Comparison of ENCODE assay signal across 9 mouse cellular contexts in genomic region chr7:104501589-104502371, GRCm38 (mm10). TPM values are rescaled to one million over a fixed set of nuclear protein-coding genes. Genes with fewer than 3 reads are reported as not detected.
DNase-seq lines count a peak whose midpoint lies in the region; ATAC-seq and TF ChIP-seq lines count a peak whose summit lies in the region.
"Had no signal": no experiment of that assay in that cellular context is flagged by ENCODE, and none has a peak within 500 bp of the region (broad histone marks: within the 10 kb centered on the region; RNA-seq: fewer than 3 reads in every experiment).

No protein-coding gene starts in this region.

- no peak for TF ChIP-seq CTCF in heart, postnatal 0 days (IDR thresholded peaks at IDR 0.05; ENCODE audit: low read depth)

- no peaks in the 10 kb centered on the region for H3K36me3 ChIP-seq in heart, postnatal 0 days (replicated peaks; ENCODE audit: control insufficient read depth, insufficient read depth, low read length)
- H3K36me3 ChIP-seq in liver, embryonic 11.5 days (ENCODE audit: control insufficient read depth, insufficient read depth, low read length): no peaks in the 10 kb centered on the region
- no peaks in the 10 kb centered on the region for H3K36me3 ChIP-seq in neural tube, embryonic 14.5 days (ENCODE audit: control insufficient read depth, insufficient read depth, low read length)

- no peak overlapping the region for H3K27ac ChIP-seq in brown adipose tissue, adult 24 weeks (replicated peaks; ENCODE audit: low read depth, low read length)
- H3K27ac ChIP-seq in heart, postnatal 0 days (ENCODE audit: low read depth): peak overlapping the region; percentile 43; the same call in 1 of the 2 replicates
- no peak overlapping the region for H3K27ac ChIP-seq in liver, embryonic 11.5 days (ENCODE audit: low read depth, low read length)
- no peak overlapping the region for H3K27ac ChIP-seq in neural tube, embryonic 14.5 days (ENCODE audit: low read depth, low read length)

- H3K4me1 ChIP-seq in brown adipose tissue, adult 24 weeks (ENCODE audit: control insufficient read depth, insufficient read depth, insufficient read length, low read length): no peaks in the 10 kb centered on the region
- H3K4me1 ChIP-seq in heart, postnatal 0 days (ENCODE audit: control insufficient read depth, insufficient read depth): no peaks in the 10 kb centered on the region
- no peaks in the 10 kb centered on the region for H3K4me1 ChIP-seq in liver, embryonic 11.5 days (replicated peaks; ENCODE audit: control insufficient read depth, insufficient read depth, low read length)
- H3K4me1 ChIP-seq in neural tube, embryonic 14.5 days (ENCODE audit: control insufficient read depth, insufficient read depth, low read length): no peaks in the 10 kb centered on the region

- no peaks in the 10 kb centered on the region for H3K27me3 ChIP-seq in heart, postnatal 0 days (ENCODE audit: control insufficient read depth, insufficient read depth, low read length)
- H3K27me3 ChIP-seq in liver, embryonic 11.5 days (replicated peaks; ENCODE audit: control insufficient read depth, insufficient read depth, low read length): no peaks in the 10 kb centered on the region
- no peaks in the 10 kb centered on the region for H3K27me3 ChIP-seq in neural tube, embryonic 14.5 days (ENCODE audit: control insufficient read depth, insufficient read depth, low read length)

- peak overlapping the region; percentile 49 for H3K4me3 ChIP-seq in brown adipose tissue, adult 24 weeks (ENCODE audit: insufficient read depth, low read depth, low read length)
- H3K4me3 ChIP-seq in heart, postnatal 0 days (ENCODE audit: low read depth, low read length): peak overlapping the region; percentile 57
- peak overlapping the region; percentile 49 for H3K4me3 ChIP-seq in liver, embryonic 11.5 days (ENCODE audit: low read depth, low read length)
- peak overlapping the region; percentile 42 for H3K4me3 ChIP-seq in neural tube, embryonic 14.5 days (ENCODE audit: low read depth, low read length)

- WGBS in heart, postnatal 0 days: 3% methylated on average over 56 of the region's 59 CpGs
- 3% methylated on average over 57 of the region's 59 CpGs for WGBS in liver, embryonic 11.5 days
- 3% methylated on average over 50 of the region's 59 CpGs for WGBS in neural tube, embryonic 14.5 days

- peak; percentile 86 for DNase-seq in heart, adult 11 months
- no peak for DNase-seq in heart, adult 9 months (ENCODE audit: low spot score in 2 of 2)
- no peak for DNase-seq in heart, postnatal 0 days (ENCODE audit: low spot score)
- DNase-seq in liver, embryonic 11.5 days (ENCODE audit: low spot score): peak; percentile 51
- no peak for DNase-seq in thymus, postnatal 10 days (ENCODE audit: low spot score in 2 of 2)

- peak overlapping the region; percentile 67 for H3K4me2 ChIP-seq in heart, postnatal 0 days (ENCODE audit: low read depth, low read length)
- H3K4me2 ChIP-seq in liver, embryonic 11.5 days: peak overlapping the region; percentile 60
- peak overlapping the region; percentile 48 for H3K4me2 ChIP-seq in neural tube, embryonic 14.5 days (ENCODE audit: low read depth, low read length)

- H3K9ac ChIP-seq in heart, postnatal 0 days (replicated peaks; ENCODE audit: low read depth, low read length): peak overlapping the region; percentile 52
- H3K9ac ChIP-seq in liver, embryonic 11.5 days (ENCODE audit: low read depth, low read length): no peak overlapping the region; the same call in 1 of the 2 replicates
- peak overlapping the region; percentile 34 for H3K9ac ChIP-seq in neural tube, embryonic 14.5 days (replicated peaks; ENCODE audit: low read depth, low read length)

- peak; percentile 76 for ATAC-seq in heart, postnatal 0 days (ENCODE audit: insufficient read depth, low read depth)
- ATAC-seq in liver, embryonic 11.5 days (replicated peaks; ENCODE audit: low FRiP score): peak; percentile 88
- ATAC-seq in neural tube, embryonic 14.5 days (ENCODE audit: low read depth): peak; percentile 95
- no peak for ATAC-seq in monocyte, adult 5-6 weeks (replicated peaks; ENCODE audit: insufficient number of reproducible peaks, low FRiP score, low TSS enrichment, poor library complexity, severe bottlenecking)

- H3K9me3 ChIP-seq in heart, postnatal 0 days (replicated peaks; ENCODE audit: control insufficient read depth, low read length): no peaks in the 10 kb centered on the region
- H3K9me3 ChIP-seq in liver, embryonic 11.5 days (ENCODE audit: control insufficient read depth, low read length): no peaks in the 10 kb centered on the region
- no peaks in the 10 kb centered on the region for H3K9me3 ChIP-seq in neural tube, embryonic 14.5 days (ENCODE audit: control insufficient read depth, low read length)

- TF ChIP-seq EP300 in heart, postnatal 0 days (IDR thresholded peaks at IDR 0.05; ENCODE audit: low read depth): no peak

RNA-seq across cellular contexts. Expression of gene Trim30d, which starts 5.9 kb away (rescaled TPM):
- polyA plus RNA-seq in brown adipose tissue, adult 24 weeks (2012; ENCODE audit: insufficient read depth, insufficient read length, missing spikeins): 1.5 and 1.9 TPM in 2 replicates
- total RNA-seq in heart, postnatal 0 days (2014; rRNA removed; ENCODE audit: low replicate concordance): 0.46 and 1.5 TPM in 2 replicates
- 0.46 and 0.48 TPM in 2 replicates for polyA plus RNA-seq in heart, postnatal 0 days (2015; fragmentation: Nextera tagmentation; extraction: Ambion mirVana)
- polyA plus RNA-seq in liver, embryonic 11.5 days (2014; fragmentation: Nextera tagmentation; extraction: Ambion mirVana): 0.70 TPM in 2 replicates
- polyA plus RNA-seq in neural tube, embryonic 14.5 days (2014; fragmentation: Nextera tagmentation; extraction: Ambion mirVana): 0.21 and 0.24 TPM in 2 replicates
- total RNA-seq in monocyte, adult 5-6 weeks (2017): 26.0 to 47.8 TPM (median 29.6 TPM) in 3 replicates

RNA-seq across cellular contexts. Expression of gene Trim30a, which starts 36.8 kb away (rescaled TPM):
- 4.0 and 5.3 TPM in 2 replicates for polyA plus RNA-seq in brown adipose tissue, adult 24 weeks (2012; ENCODE audit: insufficient read depth, insufficient read length, missing spikeins)
- total RNA-seq in heart, postnatal 0 days (2014; rRNA removed; ENCODE audit: low replicate concordance): 8.0 and 8.9 TPM in 2 replicates
- polyA plus RNA-seq in heart, postnatal 0 days (2015; fragmentation: Nextera tagmentation; extraction: Ambion mirVana): 1.5 and 1.7 TPM in 2 replicates
- polyA plus RNA-seq in liver, embryonic 11.5 days (2014; fragmentation: Nextera tagmentation; extraction: Ambion mirVana): 1.6 and 2.3 TPM in 2 replicates
- 0.15 and 1.1 TPM in 2 replicates for polyA plus RNA-seq in neural tube, embryonic 14.5 days (2014; fragmentation: Nextera tagmentation; extraction: Ambion mirVana)
- total RNA-seq in monocyte, adult 5-6 weeks (2017): 50.5 to 91.1 TPM (median 54.1 TPM) in 3 replicates

RNA-seq across cellular contexts. Expression of gene Olfr651, which starts 48.2 kb away (rescaled TPM):
- not detected in 2 replicates for polyA plus RNA-seq in brown adipose tissue, adult 24 weeks (2012; ENCODE audit: insufficient read depth, insufficient read length, missing spikeins)
- not detected in 2 replicates for total RNA-seq in heart, postnatal 0 days (2014; rRNA removed; ENCODE audit: low replicate concordance)
- not detected in 2 replicates for polyA plus RNA-seq in heart, postnatal 0 days (2015; fragmentation: Nextera tagmentation; extraction: Ambion mirVana)
- not detected in 2 replicates for polyA plus RNA-seq in liver, embryonic 11.5 days (2014; fragmentation: Nextera tagmentation; extraction: Ambion mirVana)
- polyA plus RNA-seq in neural tube, embryonic 14.5 days (2014; fragmentation: Nextera tagmentation; extraction: Ambion mirVana): 0.16 TPM in 1 of 2 replicates, not detected in the other
- total RNA-seq in monocyte, adult 5-6 weeks (2017): not detected in 3 replicates
- polyA plus RNA-seq: cortical plate, adult 2 months had no signal

RNA-seq across cellular contexts. Expression of gene Olfr652, which starts 58.9 kb away (rescaled TPM):
- not detected in 2 replicates for polyA plus RNA-seq in brown adipose tissue, adult 24 weeks (2012; ENCODE audit: insufficient read depth, insufficient read length, missing spikeins)
- total RNA-seq in heart, postnatal 0 days (2014; rRNA removed; ENCODE audit: low replicate concordance): not detected in 2 replicates
- not detected in 2 replicates for polyA plus RNA-seq in heart, postnatal 0 days (2015; fragmentation: Nextera tagmentation; extraction: Ambion mirVana)
- not detected in 2 replicates for polyA plus RNA-seq in liver, embryonic 11.5 days (2014; fragmentation: Nextera tagmentation; extraction: Ambion mirVana)
- 0.11 TPM in 1 of 2 replicates, not detected in the other for polyA plus RNA-seq in neural tube, embryonic 14.5 days (2014; fragmentation: Nextera tagmentation; extraction: Ambion mirVana)
- not detected in 3 replicates for total RNA-seq in monocyte, adult 5-6 weeks (2017)
- polyA plus RNA-seq: cortical plate, adult 2 months had no signal

Comparison
In these comparisons a context has a peak if more than half of its experiments do, and no peak if none do; other contexts are left out.
1. DNase-seq: peak in heart, adult 11 months (single experiment) and liver, embryonic 11.5 days (single experiment); none in heart, adult 9 months (0 of 2), heart, postnatal 0 days (single experiment) and thymus, postnatal 10 days (0 of 2).
2. Peak in every context shown above with its lines, with median percentiles within 50 percentile points of each other: H3K4me3 ChIP-seq and H3K4me2 ChIP-seq.